Mouse (Mus musculus) kidney, adult 2 months (tissue): ENCODE data around the gene Foxc2.

Experiments used
- CTCF ChIP-seq: fragments of 200-500 bp; conservative IDR thresholded peaks from 2 replicates; pipeline ENCODE4 v1.5.1; 2011; ENCODE audit warnings: low read depth, mild to moderate bottlenecking, control low read depth, low read length, moderate library complexity, mixed read lengths; ENCODE audit not compliant: insufficient read depth, insufficient read length
- POLR2A ChIP-seq: fragments of 200-500 bp; IDR thresholded peaks from one replicate; pipeline ENCODE4 v1.6.1; 2011; ENCODE audit warnings: low read depth, low read length, control low read depth

DNA sequence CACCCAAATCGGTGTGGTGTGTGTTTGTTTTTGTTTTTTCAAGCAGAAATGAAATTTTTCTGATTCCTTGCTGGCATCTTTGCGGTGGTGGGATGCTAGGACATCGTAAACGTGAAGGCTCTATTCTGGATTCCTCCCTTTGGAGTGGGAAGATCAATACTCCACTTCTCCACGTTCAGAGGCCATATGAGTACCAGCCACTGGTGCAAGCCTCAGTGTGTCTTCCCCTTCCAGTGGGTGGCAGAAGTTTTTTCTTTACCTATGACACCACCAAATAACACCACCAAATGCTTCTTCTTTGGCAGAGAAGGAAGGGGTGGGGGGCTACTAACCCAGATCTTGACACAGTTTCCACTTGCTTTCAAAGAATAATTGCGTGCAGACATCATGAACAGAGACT is 10.2 kb downstream of the Foxc2 start:
- TF ChIP-seq POLR2A (no peak), CTCF (no peak)
